Mouse (Mus musculus): ENCODE measurements at regions not wholly inside any gene's neighbourhood (a gene's known extent, or its start where the extent isn't known, plus 50 kb on each side); places are given as distances from the start of the nearest gene placed in this dataset.
"Not testable (repeated sequence)": the region's sequence is repeated elsewhere in the genome, so short reads cannot be mapped to it uniquely, and the experiment has no call there.

DNA sequence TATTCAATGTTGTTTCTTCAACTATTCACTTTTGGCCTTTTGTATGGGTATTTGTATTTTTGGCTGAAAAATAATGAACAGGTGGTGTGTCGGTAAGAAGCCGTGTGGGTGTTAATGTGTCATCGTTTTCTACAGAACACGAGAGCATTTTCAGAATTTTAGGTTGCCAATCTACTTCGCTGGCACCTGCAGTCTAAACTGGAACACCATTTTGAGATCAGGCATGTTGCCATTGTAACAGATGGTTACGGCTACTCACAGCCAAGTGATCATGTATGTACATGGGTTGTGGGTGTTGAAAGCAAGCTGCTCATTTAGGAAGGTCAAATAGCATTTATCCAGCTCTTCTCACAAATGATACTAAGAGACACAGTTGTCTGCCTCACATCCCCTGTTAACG, 167.2 kb upstream of the Gm21833 start:
- no peak for DNase-seq (ENCODE audit: inconsistent age in 2 of 2, low spot score in 1 of 2)

DNA sequence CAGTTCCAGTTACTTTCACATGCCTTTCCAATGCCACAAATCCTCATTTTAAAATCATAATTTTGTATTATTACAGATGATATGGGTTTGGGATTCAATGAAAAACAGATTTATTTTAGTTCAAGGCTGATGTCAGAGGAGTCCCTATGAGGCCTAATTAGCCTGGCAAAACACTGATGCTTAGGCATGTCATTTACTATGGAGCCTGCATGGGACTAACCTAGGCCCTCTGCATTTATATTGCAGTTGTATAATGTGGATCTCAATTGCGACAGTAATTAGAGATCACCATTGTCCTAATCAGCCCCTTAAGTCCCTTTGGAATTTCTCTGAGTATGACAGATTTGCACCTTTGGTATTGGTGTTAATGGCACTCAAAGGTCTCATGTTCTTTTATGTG, 153.3 kb upstream of the Gm21833 start:
- DNase-seq (ENCODE audit: inconsistent age in 2 of 2, low spot score in 1 of 2) = no peak

DNA sequence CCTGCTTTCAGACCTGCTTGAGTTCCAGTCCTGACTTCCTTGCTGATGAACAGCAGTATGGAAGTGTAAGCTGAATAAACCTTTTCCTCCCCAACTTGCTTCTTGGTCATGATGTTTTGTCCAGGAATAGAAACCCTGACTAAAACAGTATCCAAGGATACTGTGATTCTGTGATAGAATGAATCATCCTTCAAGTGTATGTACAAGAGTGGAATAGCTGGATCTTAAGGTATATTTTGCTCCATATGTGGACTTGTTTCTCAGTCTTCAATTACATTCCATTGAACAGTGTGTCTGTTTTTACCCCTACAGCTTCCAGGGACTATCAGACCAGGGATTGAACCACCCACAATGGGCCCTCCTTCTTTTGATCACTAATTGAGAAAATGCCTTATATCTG, 145.1 kb upstream of the Gm21833 start:
- DNase-seq (ENCODE audit: inconsistent age in 2 of 2, low spot score in 1 of 2) = not testable (repeated sequence)

DNA sequence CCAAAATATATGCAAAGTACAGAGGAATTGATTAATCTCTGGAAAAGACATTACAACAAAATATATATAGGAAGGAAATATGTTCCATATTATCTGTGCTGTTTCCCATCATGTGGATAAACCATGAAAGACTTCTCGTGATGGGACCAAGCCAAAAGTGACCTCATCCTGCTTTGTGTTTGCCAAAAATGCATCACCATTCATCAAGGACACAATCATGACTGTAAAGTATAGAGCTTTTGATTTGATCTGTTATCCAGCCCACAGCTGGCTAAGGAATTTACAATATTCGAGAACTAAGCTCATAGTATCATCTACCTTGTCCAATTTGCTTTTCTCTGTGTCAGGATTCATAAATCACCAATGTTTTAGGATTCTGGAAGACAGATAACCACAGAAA, 127.3 kb upstream of the Gm21833 start:
- peak; percentile 3 to 31 for DNase-seq (ENCODE audit: inconsistent age in 2 of 2, low spot score in 1 of 2)

DNA sequence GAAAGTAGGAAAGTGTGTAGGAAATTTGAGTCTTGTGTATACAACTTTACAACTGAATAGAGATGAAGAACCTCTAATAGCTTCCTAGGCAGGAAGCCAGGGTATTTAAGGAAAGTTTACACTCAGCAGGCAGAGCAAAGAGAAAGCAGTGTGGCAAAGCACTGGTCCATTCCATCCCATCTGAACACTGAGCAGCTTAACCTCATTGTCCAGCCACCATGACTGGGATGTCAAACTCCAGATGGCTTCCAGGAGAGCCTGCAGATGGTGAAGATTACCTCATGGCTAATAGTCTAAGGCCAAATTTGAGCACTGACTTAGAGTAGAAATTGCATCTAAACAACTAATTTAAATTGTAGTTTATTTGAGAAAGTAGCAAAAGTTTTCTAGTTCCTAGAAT, 117.0 kb upstream of the Gm21833 start:
- no peak for DNase-seq (ENCODE audit: inconsistent age in 2 of 2, low spot score in 1 of 2)

DNA sequence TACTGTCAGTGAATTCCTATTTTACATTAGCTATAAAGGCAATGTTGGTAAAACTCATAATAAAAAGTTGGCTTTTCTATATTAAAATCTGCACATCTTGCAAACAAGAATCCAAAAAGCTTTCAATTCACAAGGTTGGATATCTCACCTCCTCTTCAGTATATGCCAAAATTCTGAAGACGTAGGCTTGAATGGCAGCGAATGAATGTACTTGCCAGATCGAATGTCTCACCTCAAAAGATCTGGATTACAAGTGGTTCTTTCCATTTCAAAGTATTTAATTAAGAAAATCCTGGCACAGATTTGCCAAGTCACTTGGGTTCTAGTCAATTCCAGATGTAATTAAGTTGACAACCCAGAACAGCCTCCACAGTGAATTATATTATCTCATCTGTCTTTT, 94.1 kb upstream of the Gm21833 start:
- no peak for DNase-seq (ENCODE audit: inconsistent age in 2 of 2, low spot score in 1 of 2)

DNA sequence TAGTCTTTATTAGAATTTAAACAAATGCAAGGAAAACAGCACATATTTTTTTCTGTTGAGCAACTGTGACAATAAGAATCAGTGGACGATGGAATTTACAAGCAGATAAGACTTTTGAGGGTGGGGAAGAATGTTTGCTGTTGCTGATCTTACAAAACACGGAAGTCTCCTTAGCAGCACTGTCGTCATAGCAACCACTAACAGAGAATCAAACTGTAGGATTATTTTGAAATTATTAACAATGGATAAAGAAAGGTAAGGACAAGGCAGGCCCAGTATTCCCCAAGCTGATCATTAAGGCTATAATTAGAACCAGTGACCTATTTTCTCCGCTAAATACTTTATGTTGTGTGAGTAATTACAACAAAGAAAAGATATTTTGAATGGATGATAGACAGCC, 69.7 kb upstream of the Gm21833 start:
- no peak for DNase-seq (ENCODE audit: inconsistent age in 2 of 2, low spot score in 1 of 2)

All from adrenal gland, adult (tissue).